Mouse (Mus musculus) midbrain, embryonic 15.5 days (tissue): ENCODE data around the gene Olfr745. TPM values are rescaled to one million over a fixed set of nuclear protein-coding genes. Genes with fewer than 3 reads are reported as not detected.

Source experiments
- ATAC-seq: fragments of 200-750 bp; cut with Nextera tagmentation; replicated peaks from 2 replicates; pipeline ENCODE4 v1.8.0; 2017; ENCODE audit warnings: moderate TSS enrichment
- H3K27ac ChIP-seq: fragments of 300-500 bp; sonication (generic); 2 replicates; pipeline ENCODE4 v1.5.1; 2015; ENCODE audit warnings: mild to moderate bottlenecking, inconsistent platforms
- H3K27me3 ChIP-seq: fragments of 300-500 bp; sonication (generic); replicated peaks from 2 replicates; pipeline ENCODE4 v1.6.1; 2015; ENCODE audit warnings: inconsistent platforms
- H3K36me3 ChIP-seq: fragments of 300-500 bp; sonication (generic); replicated peaks from 2 replicates; pipeline ENCODE4 v1.6.1; 2015; ENCODE audit warnings: inconsistent platforms
- H3K4me1 ChIP-seq: fragments of 300-500 bp; sonication (generic); 2 replicates; pipeline ENCODE4 v1.6.1; 2015; ENCODE audit warnings: inconsistent platforms
- H3K4me2 ChIP-seq: fragments of 300-500 bp; sonication (generic); 2 replicates; pipeline ENCODE4 v1.6.1; 2015; ENCODE audit warnings: inconsistent platforms, mild to moderate bottlenecking, moderate library complexity
- H3K4me3 ChIP-seq: fragments of 300-500 bp; sonication (generic); 2 replicates; pipeline ENCODE4 v1.5.1; 2015; ENCODE audit warnings: mild to moderate bottlenecking, inconsistent platforms
- H3K9ac ChIP-seq: fragments of 300-500 bp; sonication (generic); 2 replicates; pipeline ENCODE4 v1.6.1; 2015; ENCODE audit warnings: mild to moderate bottlenecking, inconsistent platforms
- H3K9me3 ChIP-seq: fragments of 300-500 bp; sonication (generic); 2 replicates; pipeline ENCODE4 v1.6.1; 2016; ENCODE audit warnings: inconsistent platforms
- WGBS: fragments of 180-500 bp; shearing (Covaris S2); methylation state at CpG from one replicate; pipeline ENCODE4 v1.1.7; 2015; ENCODE audit warnings: mixed read lengths; 5-methylcytosine and 5-hydroxymethylcytosine counted together
- polyA plus RNA-seq: library from polyadenylated mRNA; unstranded; fragments of >200 nt; fragmentation: Nextera tagmentation; extraction: Ambion mirVana; gene quantifications from 2 replicates; pipeline ENCODE4 v1.2.1, GENCODE M21; 2015

The Olfr745 gene
- not detected in 2 replicates for polyA plus RNA-seq

DNA sequence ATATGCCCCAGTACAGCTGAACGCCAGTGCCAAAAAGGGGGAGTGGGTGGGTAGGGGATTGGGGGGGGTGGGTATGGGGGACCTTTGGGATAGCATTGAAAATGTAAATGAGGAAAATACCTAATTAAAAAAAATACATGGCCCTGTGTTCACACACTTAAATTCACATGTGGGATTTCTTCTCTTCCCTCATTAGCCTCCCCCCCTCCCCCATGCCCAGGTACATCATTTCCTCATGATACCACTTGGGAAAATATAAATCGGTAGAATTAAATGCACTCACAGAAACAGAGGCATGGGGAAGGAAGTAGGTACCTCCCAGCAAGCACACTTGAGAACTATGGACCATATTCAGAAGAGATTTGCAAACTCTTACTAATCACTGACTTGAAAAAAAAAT lies at the start of gene Olfr745:
Gene Olfr745 (plus strand): TSS at position 301 of the 400 bp plus-strand sequence.
- Histone ChIP-seq H3K4me1 (no peaks in the 10 kb centered on the region), H3K27ac (no peak within 1 kb of the TSS), H3K9ac (no peak within 1 kb of the TSS), H3K4me2 (no peak within 1 kb of the TSS), H3K4me3 (no peak within 1 kb of the TSS), H3K27me3 (no peaks in the 10 kb centered on the region), H3K36me3 (no peaks in the 10 kb centered on the region), H3K9me3 (no peaks in the 10 kb centered on the region)
- WGBS, result 85% methylated on average over 2 of the region's 2 CpGs
- no peak for ATAC-seq

DNA sequence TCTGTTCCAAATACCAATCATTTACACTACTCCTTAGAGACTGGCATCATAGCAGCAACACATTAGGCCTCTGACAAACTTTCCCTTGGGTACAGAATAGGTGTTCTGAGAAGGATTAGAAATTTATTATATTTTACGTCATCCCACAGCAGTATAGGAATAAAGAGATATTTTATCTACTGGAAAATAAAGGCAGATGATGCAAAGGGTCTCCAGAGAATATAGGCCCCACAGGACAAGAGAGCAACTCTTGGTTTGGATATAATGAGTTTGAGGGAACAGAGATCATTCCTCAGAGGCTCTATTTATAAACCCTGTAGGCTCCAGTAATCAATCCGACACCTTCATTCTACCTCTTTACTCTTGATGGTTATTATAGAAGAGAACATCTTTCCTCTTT lies 24.6 kb upstream of the Olfr745 start, which contains the start of gene Olfr744:
Gene Olfr744 (plus strand): TSS at position 301 of the 400 bp plus-strand sequence.
- no peak for ATAC-seq
- Histone ChIP-seq H3K4me3 (no peak within 1 kb of the TSS), H3K36me3 (no peaks in the 10 kb centered on the region), H3K27ac (no peak within 1 kb of the TSS), H3K9ac (no peak within 1 kb of the TSS), H3K4me2 (no peak within 1 kb of the TSS), H3K9me3 (no peaks in the 10 kb centered on the region), H3K27me3 (no peaks in the 10 kb centered on the region), H3K4me1 (no peaks in the 10 kb centered on the region)
- WGBS, result 86% methylated on average over 2 of the region's 2 CpGs

DNA sequence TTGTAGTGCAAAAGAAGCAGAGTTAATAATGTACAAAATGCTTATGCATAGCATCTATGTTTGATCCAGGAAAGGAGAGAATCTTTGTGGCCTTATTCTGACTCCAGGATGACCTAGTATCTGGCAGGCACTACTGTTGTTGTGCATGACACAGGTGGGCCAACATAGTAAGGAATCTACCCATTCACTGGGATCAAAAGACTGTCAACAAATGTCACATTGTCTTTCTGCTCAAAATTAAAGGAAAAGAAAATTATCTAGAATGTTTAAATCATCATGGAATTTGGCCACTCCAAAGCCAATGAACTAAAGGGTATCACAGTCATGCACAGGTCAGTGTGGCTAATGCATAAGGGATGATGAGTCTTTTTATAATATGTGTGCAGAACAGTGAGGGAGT lies 7.6 kb downstream of the Olfr745 start, which contains the start of gene Olfr746:
Gene Olfr746 (plus strand): TSS at position 301 of the 400 bp plus-strand sequence.
- no peak within 1 kb of the TSS for H3K27ac ChIP-seq
- no peak within 1 kb of the TSS for H3K9ac ChIP-seq
- H3K4me1 ChIP-seq, result no peaks in the 10 kb centered on the region
- no peaks in the 10 kb centered on the region for H3K27me3 ChIP-seq
- no peaks in the 10 kb centered on the region; the same call in 1 of the 2 replicates for H3K9me3 ChIP-seq
- H3K36me3 ChIP-seq, result no peaks in the 10 kb centered on the region
- H3K4me3 ChIP-seq, result no peak within 1 kb of the TSS
- H3K4me2 ChIP-seq, result no peak within 1 kb of the TSS
- no peak for ATAC-seq

DNA sequence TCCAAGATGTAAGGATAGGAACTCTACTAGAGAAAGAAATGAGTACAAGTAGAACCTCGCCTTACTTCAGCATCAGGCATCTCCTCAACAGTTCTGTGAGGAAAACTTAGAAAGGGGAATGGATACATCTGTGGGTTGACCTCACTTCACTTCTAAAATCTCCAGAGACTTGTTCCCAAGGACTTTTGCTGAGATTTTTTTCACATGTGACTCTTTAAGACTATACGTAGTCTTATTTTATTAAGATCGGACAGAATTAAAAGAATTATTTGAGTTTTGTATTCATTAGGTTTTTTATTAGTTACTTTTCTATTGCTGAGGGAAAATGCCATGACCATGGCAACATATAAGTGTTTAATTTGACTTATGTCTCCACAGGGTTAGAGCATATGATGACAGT lies 53.9 kb downstream of the Olfr745 start, which contains the start of gene Olfr747:
Gene Olfr747 (minus strand): TSS at position 101 of the 400 bp plus-strand sequence.
- WGBS, result 89% methylated on average over 3 of the region's 3 CpGs
- no peak for ATAC-seq

More for the DNA sequence above, 53.9 kb downstream of the Olfr745 start, which contains the start of gene Olfr747:
- no peak within 1 kb of the TSS for H3K4me2 ChIP-seq
- no peaks in the 10 kb centered on the region for H3K4me1 ChIP-seq
- H3K27me3 ChIP-seq, result no peaks in the 10 kb centered on the region
- H3K36me3 ChIP-seq, result no peaks in the 10 kb centered on the region
- no peak within 1 kb of the TSS for H3K4me3 ChIP-seq
- no peaks in the 10 kb centered on the region for H3K9me3 ChIP-seq
- H3K27ac ChIP-seq, result no peak within 1 kb of the TSS
- no peak within 1 kb of the TSS for H3K9ac ChIP-seq

Other genes starting within 250 kb of the Olfr745 start
- not detected in 2 replicates for gene Olfr738, start 231.8 kb upstream of the Olfr745 start, polyA plus RNA-seq
- not detected in 2 replicates for gene Olfr739, start 220.8 kb upstream of the Olfr745 start, polyA plus RNA-seq
- gene Olfr740, start 193.8 kb upstream of the Olfr745 start, polyA plus RNA-seq, result not detected in 2 replicates
- not detected in 2 replicates for gene Olfr741, start 166.7 kb upstream of the Olfr745 start, polyA plus RNA-seq
- gene Olfr742, start 135.8 kb upstream of the Olfr745 start, polyA plus RNA-seq, result not detected in 2 replicates
- not detected in 2 replicates for gene Olfr743, start 117.5 kb upstream of the Olfr745 start, polyA plus RNA-seq
- gene Olfr744, start 24.5 kb upstream of the Olfr745 start, polyA plus RNA-seq, result not detected in 2 replicates
- gene Olfr746, start 7.7 kb downstream of the Olfr745 start, polyA plus RNA-seq, result not detected in 2 replicates
- not detected in 2 replicates for gene Olfr747, start 53.8 kb downstream of the Olfr745 start, polyA plus RNA-seq
- gene Olfr748, start 68.0 kb downstream of the Olfr745 start, polyA plus RNA-seq, result not detected in 2 replicates
- not detected in 2 replicates for gene Olfr749, start 105.7 kb downstream of the Olfr745 start, polyA plus RNA-seq
- 137 and 142 TPM in 2 replicates for gene Ttc5, start 146.1 kb downstream of the Olfr745 start, polyA plus RNA-seq
- not detected in 2 replicates for gene Ccnb1ip1, start 168.3 kb downstream of the Olfr745 start, polyA plus RNA-seq
- 42.8 and 43.7 TPM in 2 replicates for gene Parp2, start 168.5 kb downstream of the Olfr745 start, polyA plus RNA-seq
- 2.0 and 2.6 TPM in 2 replicates for gene Tep1, start 231.2 kb downstream of the Olfr745 start, polyA plus RNA-seq